Mouse (Mus musculus) embryonic fibroblast, embryonic 13.5 days (primary cell): ENCODE measurements around the gene Zfp712. TPM values are rescaled to one million over a fixed set of nuclear protein-coding genes. Genes with fewer than 3 reads are reported as not detected.

Source experiments
- H3K27ac ChIP-seq: 2 replicates; pipeline ENCODE4 v1.5.1; 2012; ENCODE audit warnings: low read length, control low read depth, inconsistent platforms; ENCODE audit not compliant: insufficient read depth
- H3K4me1 ChIP-seq: 2 replicates; pipeline ENCODE4 v1.6.1; 2011; ENCODE audit warnings: low read length; ENCODE audit not compliant: control insufficient read depth, insufficient read depth
- H3K4me3 ChIP-seq: 2 replicates; pipeline ENCODE4 v1.5.1; 2011; ENCODE audit warnings: mild to moderate bottlenecking, control low read depth, low read length; ENCODE audit not compliant: insufficient read depth
- CTCF ChIP-seq: IDR thresholded peaks from 2 replicates; pipeline ENCODE4 v1.5.1; 2011; ENCODE audit warnings: mild to moderate bottlenecking, control low read depth, low read length, moderate library complexity, borderline replicate concordance; ENCODE audit not compliant: insufficient read depth
- POLR2A ChIP-seq: IDR thresholded peaks from 2 replicates; pipeline ENCODE4 v1.6.1; 2011; ENCODE audit warnings: low read depth, mild to moderate bottlenecking, control low read depth, low read length, moderate library complexity
- polyA plus RNA-seq: library from polyadenylated mRNA; stranded (reverse); fragments of >200 nt; gene quantifications from 2 replicates; pipeline ENCODE4 v1.2.4, GENCODE M21; 2011; ENCODE audit warnings: low read depth; ENCODE audit not compliant: missing spikeins, insufficient read length

The Zfp712 gene
- polyA plus RNA-seq = 1.2 and 2.4 TPM in 2 replicates

DNA sequence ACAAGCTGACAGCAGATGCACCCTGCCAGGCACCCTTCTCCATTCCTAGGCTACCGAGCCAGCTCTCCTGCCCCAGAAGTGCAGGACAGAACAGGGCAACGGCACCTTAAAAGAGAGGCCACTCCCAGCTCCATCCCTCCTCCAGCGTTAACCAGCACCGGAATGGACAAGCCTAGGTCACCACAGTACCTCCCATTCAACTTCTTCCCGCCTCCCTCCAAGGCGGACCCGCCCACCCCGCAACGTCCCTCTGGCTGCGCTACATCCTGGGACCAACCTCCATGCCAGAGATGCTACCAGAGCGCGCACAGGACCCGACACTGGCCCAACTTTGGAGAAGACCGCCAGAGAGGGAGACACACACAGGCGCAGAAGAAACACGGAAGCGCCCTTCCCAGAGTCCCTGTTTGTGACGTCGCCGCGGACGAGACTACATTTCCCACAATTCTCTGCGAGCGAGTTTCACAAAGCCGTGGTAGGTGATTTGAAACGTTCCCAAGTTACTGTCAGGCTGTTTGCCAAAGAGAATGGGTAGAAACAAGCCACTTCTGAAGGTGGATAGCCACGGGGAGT lies at the start of gene Zfp712:
Gene Zfp712 (minus strand): TSS at position 385 of the 573 bp plus-strand sequence.
- Histone ChIP-seq H3K27ac (peak within 1 kb of the TSS; percentile 74), H3K4me1 (no peaks in the 10 kb centered on the region; the same call in 1 of the 2 replicates), H3K4me3 (peak within 1 kb of the TSS; percentile 84)
- TF ChIP-seq CTCF (no peak), POLR2A (peak; percentile 87)

DNA sequence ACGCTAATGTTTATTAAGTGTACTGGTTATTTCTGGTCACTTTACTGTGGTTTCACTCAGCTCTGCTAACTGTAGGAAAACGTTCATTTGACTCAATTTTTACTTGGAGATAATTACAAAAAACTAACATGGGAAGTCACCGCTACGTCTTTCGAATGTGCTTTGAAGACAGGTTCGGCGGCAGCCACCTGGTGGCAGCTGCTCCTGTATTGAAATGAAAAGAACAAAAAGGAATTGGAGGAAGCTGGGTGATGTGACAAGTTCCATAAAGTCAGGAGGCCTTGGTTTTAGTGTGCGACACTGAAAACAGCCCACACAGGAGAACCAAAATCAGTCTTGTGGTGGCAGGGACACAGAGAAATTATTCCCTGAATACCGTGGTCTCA lies 47.8 kb upstream of the Zfp712 start:
- TF ChIP-seq POLR2A (no peak), CTCF (no peak)
- H3K4me1 ChIP-seq = peaks cover 9% of the 10 kb centered on the region
- H3K27ac ChIP-seq = no peak overlapping the region; the same call in 1 of the 2 replicates
- H3K4me3 ChIP-seq = peak overlapping the region; percentile 11

- Histone ChIP-seq H3K4me3 (peak within 1 kb of the TSS; percentile 74), H3K4me1 (peaks cover 8% of the 10 kb centered on the region; the same call in 1 of the 2 replicates), H3K27ac (peak within 1 kb of the TSS; percentile 91)
- TF ChIP-seq CTCF (0 out of 2 replicates have a peak, but pooled peaks have one; percentile 13), POLR2A (peak; percentile 92)
Observed at GRCm38 (mm10) chr13:67108194-67108820, 47.3 kb upstream of the Zfp712 start, which contains the start of gene Gm28557. Gene Gm28557 (minus strand): TSS chr13:67108604.

- no peak for TF ChIP-seq CTCF
- TF ChIP-seq POLR2A = no peak; the same call in 1 of the 2 replicates
- H3K27ac ChIP-seq = peak overlapping the region; percentile 91
Observed at GRCm38 (mm10) chr13:67107681-67108080, 46.7 kb upstream of the Zfp712 start.

DNA sequence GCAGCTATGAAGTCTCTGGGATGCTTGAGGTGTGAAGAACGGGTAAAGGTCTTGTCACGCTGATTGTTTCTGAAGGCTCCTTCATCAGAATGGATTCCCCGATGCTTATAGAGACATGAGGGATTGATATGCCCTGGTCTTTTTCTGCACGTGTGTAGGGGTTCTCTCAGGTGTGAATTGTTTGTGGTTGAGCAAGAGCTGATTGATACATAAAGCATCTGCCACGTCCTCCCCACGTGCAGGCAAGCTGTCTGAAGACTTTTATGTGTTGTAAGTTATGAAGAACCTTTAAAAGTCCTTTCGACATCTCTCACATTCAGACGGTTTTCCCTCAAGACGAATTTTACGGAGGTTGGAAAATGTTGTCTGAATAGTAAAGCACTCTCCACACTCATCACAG lies 36.9 kb upstream of the Zfp712 start, which contains the start of gene Zfp708:
Gene Zfp708 (minus strand): TSS at position 101 of the 400 bp plus-strand sequence.
- H3K4me3 ChIP-seq = no peak within 1 kb of the TSS
- TF ChIP-seq POLR2A (no peak), CTCF (no peak)
- no peaks in the 10 kb centered on the region for H3K4me1 ChIP-seq
- H3K27ac ChIP-seq = no peak within 1 kb of the TSS

More at GRCm38 (mm10) chr13:67107681-67108080, 46.7 kb upstream of the Zfp712 start:
- H3K4me1 ChIP-seq = peaks cover 8% of the 10 kb centered on the region; the same call in 1 of the 2 replicates
- H3K4me3 ChIP-seq = peak overlapping the region; percentile 74

GRCm38 (mm10) chr13:67090154-67090553 lies 29.2 kb upstream of the Zfp712 start:
- H3K4me1 ChIP-seq = no peaks in the 10 kb centered on the region
- no peak overlapping the region for H3K4me3 ChIP-seq
- TF ChIP-seq CTCF = no peak
- TF ChIP-seq POLR2A = no peak
- H3K27ac ChIP-seq = no peak overlapping the region

DNA sequence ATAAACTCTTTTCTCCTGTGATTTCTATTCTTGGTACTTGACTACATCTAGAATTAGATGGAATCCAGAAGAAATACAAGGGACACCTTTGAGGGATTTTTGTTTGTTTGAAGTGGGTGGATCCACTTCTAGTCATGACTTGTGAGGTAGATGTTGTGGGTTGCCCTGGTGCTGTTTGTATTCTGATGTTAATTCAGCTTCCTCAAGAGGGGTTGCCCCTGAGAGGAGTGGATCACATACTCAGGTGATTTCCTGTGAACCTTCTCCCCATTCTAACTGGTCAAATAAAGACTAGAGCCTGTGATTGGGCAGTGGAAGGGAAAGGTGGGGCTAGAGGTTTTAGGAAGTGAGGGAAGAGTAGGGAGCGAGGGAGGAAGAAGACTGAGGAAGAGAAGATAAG lies 21.0 kb upstream of the Zfp712 start:
- 0 out of 2 replicates have a peak overlapping the region, but pooled peaks have one; percentile 75 for H3K4me3 ChIP-seq
- H3K4me1 ChIP-seq = no peaks in the 10 kb centered on the region
- TF ChIP-seq POLR2A = no peak
- TF ChIP-seq CTCF = no peak
- peak overlapping the region; percentile 87 for H3K27ac ChIP-seq

DNA sequence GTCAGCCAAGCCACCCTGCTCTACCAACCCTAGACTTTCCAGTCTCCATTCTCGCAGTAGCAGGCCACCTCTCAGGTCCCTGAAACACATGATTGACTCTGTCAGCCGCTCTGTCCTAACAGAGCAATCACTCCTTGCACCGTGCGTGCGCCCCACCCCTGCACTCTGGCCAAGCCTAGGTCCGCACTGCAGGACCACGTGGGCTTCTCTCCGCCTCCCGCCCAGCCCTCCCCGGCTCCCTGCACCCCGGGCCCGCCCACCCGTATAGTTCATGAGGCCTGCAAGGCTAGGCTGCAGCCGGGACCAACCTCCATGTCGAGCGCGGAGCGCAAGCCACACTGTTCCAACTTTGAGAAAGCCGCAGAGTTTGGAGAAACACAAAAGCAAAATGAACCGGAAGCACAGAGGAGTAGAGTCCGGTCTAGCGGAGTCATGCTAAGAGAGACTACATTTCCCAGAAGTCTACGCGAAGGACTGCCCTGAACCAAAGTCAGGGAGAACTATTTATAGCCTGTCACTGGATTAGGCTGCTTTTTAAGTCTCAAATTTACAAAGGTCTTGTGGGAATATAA lies 20.3 kb upstream of the Zfp712 start:
- no peak for TF ChIP-seq CTCF
- TF ChIP-seq POLR2A = peak; percentile 86
- peak overlapping the region; percentile 75 for H3K4me3 ChIP-seq
- peak overlapping the region; percentile 87 for H3K27ac ChIP-seq
- no peaks in the 10 kb centered on the region for H3K4me1 ChIP-seq

DNA sequence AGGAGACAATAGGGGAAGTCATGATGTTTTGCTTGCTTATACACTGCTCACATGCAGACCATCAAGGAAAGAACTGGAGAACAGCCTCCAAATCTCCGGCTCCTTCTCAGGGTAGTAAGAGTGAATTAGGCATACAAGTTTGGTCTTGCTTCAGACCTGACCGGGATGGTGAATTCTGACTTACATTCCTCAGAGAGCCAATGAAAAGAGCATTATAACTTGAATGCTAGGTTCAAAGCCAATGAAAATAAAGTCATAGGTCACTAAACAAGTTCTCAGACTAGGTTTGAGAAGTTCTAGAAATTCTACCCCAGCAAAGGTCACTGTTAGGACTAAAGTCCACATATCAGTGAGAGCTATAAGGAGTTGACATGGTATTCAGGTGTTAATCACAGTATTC lies 16.3 kb upstream of the Zfp712 start:
- H3K27ac ChIP-seq = no peak overlapping the region
- H3K4me1 ChIP-seq = no peaks in the 10 kb centered on the region
- no peak overlapping the region for H3K4me3 ChIP-seq
- TF ChIP-seq CTCF (no peak), POLR2A (no peak)

GRCm38 (mm10) chr13:67072786-67073185 lies 11.8 kb upstream of the Zfp712 start:
- Histone ChIP-seq H3K4me1 (no peaks in the 10 kb centered on the region), H3K4me3 (no peak overlapping the region)
- TF ChIP-seq POLR2A (no peak), CTCF (no peak)

More at GRCm38 (mm10) chr13:67072786-67073185, 11.8 kb upstream of the Zfp712 start:
- H3K27ac ChIP-seq = no peak overlapping the region
